Mouse (Mus musculus): ENCODE data around the gene Eapp. TPM values are rescaled to one million over a fixed set of nuclear protein-coding genes. Genes with fewer than 3 reads are reported as not detected.
"Not testable (repeated sequence)": the region's sequence is repeated elsewhere in the genome, so short reads cannot be mapped to it uniquely, and the experiment has no call there.

The Eapp gene
- polyA plus RNA-seq, 1 experiment from 2014 or later, result 87.1 TPM

DNA sequence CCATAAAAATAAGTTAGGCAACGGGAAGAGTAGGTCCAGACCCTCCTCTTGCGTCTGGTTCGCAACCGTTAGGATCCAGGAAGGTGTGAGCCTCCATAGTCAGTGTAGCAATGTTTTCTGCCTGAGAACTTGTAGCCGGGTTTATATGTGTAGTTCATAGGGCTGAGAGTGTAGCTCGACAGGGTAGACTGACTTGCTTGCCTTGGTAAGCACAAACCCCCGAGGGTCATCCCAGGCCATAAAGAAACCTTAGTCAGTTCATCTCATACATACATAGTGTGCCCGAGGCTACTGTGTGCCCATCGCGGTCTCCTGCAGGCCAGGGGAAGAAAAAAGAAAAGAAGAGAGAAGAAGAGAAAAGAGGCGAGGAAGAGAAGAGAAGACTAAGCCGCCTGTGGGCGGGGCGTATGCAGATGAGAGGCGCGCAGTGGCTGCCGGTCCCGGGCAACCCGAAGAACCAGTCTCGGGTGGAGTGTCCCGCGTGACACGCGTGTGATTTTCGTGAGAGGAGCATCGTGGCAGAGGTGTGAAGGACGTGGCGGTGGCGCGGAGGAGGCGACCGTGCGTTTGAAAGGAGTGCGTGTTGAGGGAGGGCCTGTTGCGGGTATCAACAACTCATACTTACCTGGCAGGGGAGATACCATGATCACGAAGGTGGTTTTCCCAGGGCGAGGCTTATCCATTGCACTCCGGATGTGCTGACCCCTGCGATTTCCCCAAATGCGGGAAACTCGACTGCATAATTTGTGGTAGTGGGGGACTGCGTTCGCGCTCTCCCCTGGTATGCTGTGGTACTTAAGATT, 14.2 kb upstream of the Eapp start:
- not testable (repeated sequence) for H3K4me3 ChIP-seq; H3K4me1 ChIP-seq (replicated peaks); H3K27ac ChIP-seq (replicated peaks); H3K27me3 ChIP-seq; H3K9me3 ChIP-seq; H3K4me2 ChIP-seq; H3K9ac ChIP-seq; H3K36me3 ChIP-seq
- ATAC-seq (ENCODE audit: low read depth), result peak; percentile 84
- 0% methylated on average over 11 of the region's 44 CpGs for WGBS

GRCm38 (mm10) chr12:54699394-54699793, 3.7 kb upstream of the Eapp start:
- WGBS, result 74% methylated on average over 7 of the region's 7 CpGs
- no peak overlapping the region for H3K4me2 ChIP-seq
- no peak for ATAC-seq (ENCODE audit: low read depth)

DNA sequence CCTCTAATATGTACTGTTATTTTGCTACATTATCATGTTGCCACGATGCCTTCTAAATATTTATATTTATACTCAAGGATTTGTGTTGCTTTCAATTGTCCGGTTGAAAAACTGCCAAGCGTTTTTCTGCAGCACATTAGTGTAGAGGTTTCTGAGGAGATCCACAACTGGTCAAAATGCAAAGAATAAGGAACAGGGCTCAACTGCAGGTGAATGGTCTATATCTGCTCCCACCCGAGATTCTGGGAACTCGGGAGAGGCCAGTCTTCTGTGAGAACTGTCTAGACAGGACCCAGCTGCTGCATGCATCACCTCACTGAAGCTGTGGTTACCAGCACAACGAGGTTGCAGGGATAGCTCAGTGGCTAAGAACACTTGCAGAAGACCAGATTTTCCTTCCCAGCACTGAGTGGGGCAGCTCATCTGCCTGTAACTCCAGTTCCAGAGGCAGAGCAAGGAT, 2.1 kb upstream of the Eapp start:
- Histone ChIP-seq H3K9me3 (no peaks in the 10 kb centered on the region), H3K36me3 (0 out of 2 replicates have a peak, but pooled peaks cover 2% of the 10 kb centered on the region), H3K27ac (replicated peaks) (no peak overlapping the region), H3K4me1 (replicated peaks) (peaks cover 11% of the 10 kb centered on the region), H3K4me3 (no peak overlapping the region), H3K27me3 (no peaks in the 10 kb centered on the region), H3K4me2 (no peak overlapping the region), H3K9ac (no peak overlapping the region)
- 57% methylated on average over 6 of the region's 6 CpGs for WGBS
- ATAC-seq (ENCODE audit: low read depth), result no peak

More at GRCm38 (mm10) chr12:54699394-54699793, 3.7 kb upstream of the Eapp start:
- Histone ChIP-seq H3K4me1 (replicated peaks) (peaks cover 6% of the 10 kb centered on the region), H3K27ac (replicated peaks) (no peak overlapping the region), H3K9ac (no peak overlapping the region), H3K27me3 (no peaks in the 10 kb centered on the region), H3K36me3 (no peaks in the 10 kb centered on the region), H3K4me3 (no peak overlapping the region), H3K9me3 (no peaks in the 10 kb centered on the region)

GRCm38 (mm10) chr12:54697003-54697597, 1.4 kb upstream of the Eapp start:
- Histone ChIP-seq H3K27me3 (no peaks in the 10 kb centered on the region), H3K9me3 (no peaks in the 10 kb centered on the region), H3K4me3 (no peak overlapping the region), H3K27ac (replicated peaks) (no peak overlapping the region), H3K9ac (no peak overlapping the region), H3K36me3 (peaks cover 10% of the 10 kb centered on the region), H3K4me2 (no peak overlapping the region), H3K4me1 (replicated peaks) (peaks cover 11% of the 10 kb centered on the region)
- ATAC-seq (ENCODE audit: low read depth), result peak; percentile 29; the same call in 1 of the 2 replicates
- 12% methylated on average over 7 of the region's 7 CpGs for WGBS

DNA sequence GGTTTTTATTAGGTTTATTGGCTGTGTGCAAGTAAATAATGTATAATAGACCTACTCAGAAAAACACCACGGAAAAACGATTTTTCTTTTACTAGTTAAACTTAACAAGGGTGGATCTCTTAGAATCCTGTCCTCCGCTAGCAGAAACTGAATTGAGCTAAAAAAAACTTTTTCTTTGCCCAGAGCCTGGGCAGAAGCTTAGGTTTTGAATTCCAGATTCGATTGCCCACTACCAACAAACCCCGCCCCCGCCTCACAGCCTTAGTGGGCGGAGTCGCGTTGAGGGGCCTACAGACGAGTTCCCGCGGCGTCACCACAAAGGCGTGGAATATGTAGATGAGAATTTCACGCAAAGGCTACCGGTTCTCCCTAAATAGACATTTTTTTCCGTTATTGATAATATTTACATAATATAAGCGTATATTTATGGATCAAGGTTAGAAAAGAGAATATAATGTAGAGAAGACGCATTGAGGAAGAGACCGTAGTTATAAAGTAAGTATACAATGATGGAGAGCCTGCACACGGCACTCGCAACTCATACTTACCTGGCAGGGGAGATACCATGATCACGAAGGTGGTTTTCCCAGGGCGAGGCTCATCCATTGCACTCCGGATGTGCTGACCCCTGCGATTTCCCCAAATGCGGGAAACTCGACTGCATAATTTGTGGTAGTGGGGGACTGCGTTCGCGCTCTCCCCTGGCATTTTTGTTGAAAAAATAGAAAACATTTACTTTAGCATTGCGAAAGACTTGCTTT, 725 bp upstream of the Eapp start:
- Histone ChIP-seq H3K36me3 (peaks cover 15% of the 10 kb centered on the region), H3K4me3 (peak overlapping the region; percentile 84), H3K9me3 (no peaks in the 10 kb centered on the region), H3K27ac (replicated peaks) (peak overlapping the region; percentile 98), H3K4me1 (replicated peaks) (peaks cover 11% of the 10 kb centered on the region), H3K4me2 (peak overlapping the region; percentile 68), H3K9ac (peak overlapping the region; percentile 91), H3K27me3 (no peaks in the 10 kb centered on the region)
- WGBS, result under 1% methylated on average over 32 of the region's 32 CpGs
- peak; percentile 94 for ATAC-seq (ENCODE audit: low read depth)

GRCm38 (mm10) chr12:54694847-54695510, 718 bp downstream of the Eapp start:
- Histone ChIP-seq H3K4me3 (peak overlapping the region; percentile 84), H3K4me1 (replicated peaks) (peaks cover 11% of the 10 kb centered on the region), H3K9ac (peak overlapping the region; percentile 91), H3K27ac (replicated peaks) (peak overlapping the region; percentile 98), H3K9me3 (no peaks in the 10 kb centered on the region), H3K27me3 (no peaks in the 10 kb centered on the region), H3K4me2 (peak overlapping the region; percentile 68), H3K36me3 (peaks cover 28% of the 10 kb centered on the region)
- WGBS, result 39% methylated on average over 12 of the region's 12 CpGs
- ATAC-seq (ENCODE audit: low read depth), result no peak

DNA sequence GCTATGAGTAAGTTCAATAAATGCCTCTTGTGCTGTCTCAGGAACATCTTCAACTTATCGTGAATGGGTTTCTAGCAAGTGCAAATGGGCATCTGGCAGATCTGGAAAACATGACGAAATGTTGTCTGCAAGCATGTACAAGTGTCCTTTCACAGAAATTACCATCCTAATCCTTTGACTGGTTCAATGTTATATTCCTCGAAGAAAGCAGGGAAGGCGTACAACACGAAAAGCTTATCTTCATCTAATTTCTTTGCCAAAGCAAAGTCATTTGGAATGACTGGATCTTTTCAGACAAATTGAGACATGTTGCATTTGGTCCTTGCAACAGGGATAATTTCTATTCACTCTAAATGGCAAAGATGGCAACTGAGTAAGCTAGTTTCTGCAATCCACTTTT, 6.6 kb downstream of the Eapp start:
- Histone ChIP-seq H3K4me2 (no peak overlapping the region), H3K27ac (replicated peaks) (no peak overlapping the region), H3K27me3 (no peaks in the 10 kb centered on the region), H3K9ac (no peak overlapping the region), H3K4me1 (replicated peaks) (peaks cover 3% of the 10 kb centered on the region; the same call in 1 of the 2 replicates), H3K4me3 (no peak overlapping the region), H3K36me3 (peaks cover 84% of the 10 kb centered on the region), H3K9me3 (no peaks in the 10 kb centered on the region)
- no peak for ATAC-seq (ENCODE audit: low read depth)
- WGBS, result 96% methylated on average over 5 of the region's 5 CpGs

DNA sequence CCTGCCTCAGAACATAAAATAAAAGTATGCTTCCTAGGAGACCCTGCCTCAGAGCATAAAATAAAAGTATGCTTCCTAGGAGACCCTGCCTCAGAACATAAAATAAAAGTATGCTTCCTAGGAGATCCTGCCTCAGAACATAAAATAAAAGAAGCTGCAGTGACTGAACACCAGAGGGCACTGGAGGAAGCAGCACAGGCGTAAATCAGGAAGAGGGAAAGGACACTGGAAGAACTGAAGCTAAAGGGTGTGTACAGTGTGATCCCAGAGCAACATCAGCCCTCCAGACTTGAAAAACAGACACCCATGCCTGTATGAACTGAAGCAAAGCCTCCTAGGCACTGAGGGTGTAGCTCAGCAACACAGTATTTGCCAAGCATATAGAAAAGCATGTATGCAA, 12.5 kb downstream of the Eapp start:
- H3K27me3 ChIP-seq, result no peaks in the 10 kb centered on the region
- H3K9me3 ChIP-seq, result no peaks in the 10 kb centered on the region
- H3K4me2 ChIP-seq, result no peak overlapping the region
- WGBS, result 10% methylated on average over 1 of the region's 1 CpGs
- H3K4me3 ChIP-seq, result no peak overlapping the region
- H3K4me1 ChIP-seq (replicated peaks), result no peaks in the 10 kb centered on the region
- no peak overlapping the region for H3K9ac ChIP-seq
- peaks cover 48% of the 10 kb centered on the region for H3K36me3 ChIP-seq
- no peak for ATAC-seq (ENCODE audit: low read depth)
- 0 out of 2 replicates have a peak overlapping the region, but pooled peaks have one; percentile 15 for H3K27ac ChIP-seq (replicated peaks)

DNA sequence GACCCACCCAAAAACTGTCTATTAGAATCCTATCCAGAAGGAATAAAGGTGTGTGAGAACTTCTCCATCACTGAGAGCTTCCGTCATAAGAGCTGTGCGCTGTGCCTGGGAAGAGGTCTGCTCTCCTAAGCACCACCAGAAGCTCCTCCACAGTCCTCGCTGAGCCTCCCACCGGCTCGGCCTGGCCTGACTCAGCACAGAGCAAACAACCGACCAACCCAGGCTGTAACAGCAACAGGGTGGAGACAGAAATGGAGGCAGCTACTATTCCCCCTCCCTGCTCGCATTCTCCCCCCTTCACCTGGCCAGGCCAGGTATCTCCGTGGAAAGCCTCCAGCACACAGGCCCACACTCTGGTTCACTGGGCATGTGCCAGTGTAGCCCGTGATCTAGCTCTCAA, 19.0 kb downstream of the Eapp start:
- 95% methylated on average over 9 of the region's 9 CpGs for WGBS
- Histone ChIP-seq H3K4me3 (no peak overlapping the region), H3K27me3 (no peaks in the 10 kb centered on the region), H3K27ac (replicated peaks) (no peak overlapping the region), H3K4me2 (no peak overlapping the region), H3K36me3 (peaks cover 63% of the 10 kb centered on the region), H3K9ac (no peak overlapping the region), H3K4me1 (replicated peaks) (no peaks in the 10 kb centered on the region), H3K9me3 (no peaks in the 10 kb centered on the region)
- no peak for ATAC-seq (ENCODE audit: low read depth)

- Histone ChIP-seq H3K4me1 (replicated peaks) (no peaks in the 10 kb centered on the region), H3K36me3 (peaks cover 72% of the 10 kb centered on the region), H3K27me3 (no peaks in the 10 kb centered on the region), H3K9me3 (no peaks in the 10 kb centered on the region), H3K27ac (replicated peaks) (no peak overlapping the region), H3K4me3 (no peak overlapping the region), H3K9ac (no peak overlapping the region), H3K4me2 (no peak overlapping the region)
- WGBS, result 98% methylated on average over 4 of the region's 4 CpGs
- ATAC-seq (ENCODE audit: low read depth), result no peak
These were observed 20.3 kb downstream of the Eapp start for GRCm38 (mm10) chr12:54675396-54675795.

GRCm38 (mm10) chr12:54671262-54671661, 24.4 kb downstream of the Eapp start:
- Histone ChIP-seq H3K9ac (no peak overlapping the region), H3K9me3 (no peaks in the 10 kb centered on the region), H3K27ac (replicated peaks) (no peak overlapping the region), H3K27me3 (no peaks in the 10 kb centered on the region), H3K36me3 (peaks cover 72% of the 10 kb centered on the region), H3K4me1 (replicated peaks) (no peaks in the 10 kb centered on the region), H3K4me2 (no peak overlapping the region), H3K4me3 (no peak overlapping the region)
- ATAC-seq (ENCODE audit: low read depth), result no peak
- WGBS, result 82% methylated on average over 4 of the region's 4 CpGs
